Mouse (Mus musculus) MEL (cell line): ENCODE results near the gene Casr.

Experiments
- CTCF ChIP-seq, 3 experiments: IDR thresholded peaks in 2 of 3; conservative IDR thresholded peaks in 1 of 3; 2 replicates each; pipeline ENCODE4 v1.5.1; 2011 to 2012; ENCODE audit warnings: low read length in 3 of 3, low read depth in 2 of 3, mild to moderate bottlenecking in 2 of 3, improper control_type of control experiment in 1 of 3, inconsistent platforms in 1 of 3, mixed read lengths in 1 of 3, moderate library complexity in 1 of 3; ENCODE audit not compliant: control insufficient read depth in 1 of 3, insufficient read depth in 1 of 3, poor library complexity in 1 of 3, severe bottlenecking in 1 of 3
- EP300 ChIP-seq, 2 experiments: IDR thresholded peaks; 2 replicates each; pipeline ENCODE4 v1.6.1; 2011; ENCODE audit warnings: improper control_type of control experiment in 2 of 2, low read length in 2 of 2, low read depth in 1 of 2, mild to moderate bottlenecking in 1 of 2
- GATA1 ChIP-seq: IDR thresholded peaks from 2 replicates; pipeline ENCODE4 v1.6.1; 2011; ENCODE audit warnings: low read depth, low read length, improper control_type of control experiment
- POLR2A ChIP-seq, 2 experiments: IDR thresholded peaks; 2 replicates each; pipeline ENCODE4 v1.6.1; 2011 to 2012; ENCODE audit warnings: low read length in 2 of 2, mild to moderate bottlenecking in 2 of 2, control low read depth in 1 of 2, improper control_type of control experiment in 1 of 2, low read depth in 1 of 2, moderate library complexity in 1 of 2; ENCODE audit not compliant: control insufficient read depth in 1 of 2, insufficient read depth in 1 of 2, poor library complexity in 1 of 2

- no peak for TF ChIP-seq POLR2A (IDR thresholded peaks at IDR 0.05; ENCODE audit: control insufficient read depth in 1 of 2, insufficient read depth in 1 of 2, low read depth in 1 of 2, low read length in 2 of 2, poor library complexity in 1 of 2)
- no peak for TF ChIP-seq EP300 (IDR thresholded peaks at IDR 0.05; ENCODE audit: low read depth in 1 of 2, low read length in 2 of 2)
- TF ChIP-seq GATA1: no peak
- TF ChIP-seq CTCF (IDR thresholded peaks at IDR 0.05 in 2 of 3, conservative IDR thresholded peaks at IDR 0.05 in 1 of 3; ENCODE audit: control insufficient read depth in 1 of 3, insufficient read depth in 1 of 3, low read depth in 2 of 3, low read length in 3 of 3, poor library complexity in 1 of 3, severe bottlenecking in 1 of 3): no peak
These were observed 101.5 kb downstream of the Casr start for GRCm38 (mm10) chr16:36460426-36460825.
